Mouse (Mus musculus) embryonic fibroblast, embryonic 13.5 days (primary cell): ENCODE measurements around the gene Strn3. TPM values are rescaled to one million over a fixed set of nuclear protein-coding genes. Genes with fewer than 3 reads are reported as not detected.
"Not testable (repeated sequence)": the region's sequence is repeated elsewhere in the genome, so short reads cannot be mapped to it uniquely, and the experiment has no call there.

Experiments used
- H3K27ac ChIP-seq: 2 replicates; pipeline ENCODE4 v1.5.1; 2012; ENCODE audit warnings: low read length, control low read depth, inconsistent platforms; ENCODE audit not compliant: insufficient read depth
- H3K4me1 ChIP-seq: 2 replicates; pipeline ENCODE4 v1.6.1; 2011; ENCODE audit warnings: low read length; ENCODE audit not compliant: control insufficient read depth, insufficient read depth
- H3K4me3 ChIP-seq: 2 replicates; pipeline ENCODE4 v1.5.1; 2011; ENCODE audit warnings: mild to moderate bottlenecking, control low read depth, low read length; ENCODE audit not compliant: insufficient read depth
- CTCF ChIP-seq: IDR thresholded peaks from 2 replicates; pipeline ENCODE4 v1.5.1; 2011; ENCODE audit warnings: mild to moderate bottlenecking, control low read depth, low read length, moderate library complexity, borderline replicate concordance; ENCODE audit not compliant: insufficient read depth
- POLR2A ChIP-seq: IDR thresholded peaks from 2 replicates; pipeline ENCODE4 v1.6.1; 2011; ENCODE audit warnings: low read depth, mild to moderate bottlenecking, control low read depth, low read length, moderate library complexity
- polyA plus RNA-seq: library from polyadenylated mRNA; stranded (reverse); fragments of >200 nt; gene quantifications from 2 replicates; pipeline ENCODE4 v1.2.4, GENCODE M21; 2011; ENCODE audit warnings: low read depth; ENCODE audit not compliant: missing spikeins, insufficient read length

Strn3 gene
- polyA plus RNA-seq, 1 experiment, result 129 TPM

DNA sequence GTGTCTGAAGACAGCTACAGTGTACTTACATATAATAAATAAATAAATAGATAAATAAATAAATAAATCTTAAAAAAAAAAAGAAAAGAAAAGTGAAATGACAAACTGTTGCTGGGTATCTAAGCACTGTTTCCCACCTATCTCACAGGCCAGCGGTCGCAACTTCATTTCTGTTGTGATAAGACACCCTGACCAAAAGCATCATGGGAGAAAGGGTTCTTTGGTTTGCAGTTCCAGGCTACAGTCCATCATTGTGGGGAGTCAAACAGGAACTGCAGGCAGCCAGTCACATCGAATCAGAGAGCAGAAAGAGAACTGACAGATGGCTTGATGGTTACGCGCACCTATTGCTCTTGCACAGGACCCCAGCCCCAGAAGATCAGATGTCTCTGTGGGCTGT lies 102.4 kb downstream of the Strn3 start:
- no peak overlapping the region for H3K27ac ChIP-seq
- H3K4me3 ChIP-seq, result no peak overlapping the region
- no peaks in the 10 kb centered on the region for H3K4me1 ChIP-seq
- TF ChIP-seq POLR2A (no peak), CTCF (no peak)

DNA sequence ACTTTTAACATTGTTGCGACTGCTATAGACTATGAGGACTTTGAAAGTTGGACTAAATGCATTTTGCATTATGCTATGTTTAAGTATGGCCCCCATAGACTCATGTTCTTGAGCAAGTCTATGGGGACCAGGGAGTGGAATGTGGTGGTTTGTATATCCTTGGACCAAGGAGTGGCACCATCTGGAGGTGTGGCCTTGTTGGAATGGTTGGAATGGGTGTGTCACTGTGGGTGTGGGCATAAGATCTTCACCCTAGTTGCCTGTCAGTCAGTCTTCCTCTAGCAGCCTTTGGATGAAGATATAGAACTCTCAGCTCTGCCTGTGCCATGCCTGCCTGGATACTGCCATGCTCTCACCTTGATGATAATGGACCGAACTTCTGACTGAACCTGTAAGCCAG lies 113.9 kb downstream of the Strn3 start:
- not testable (repeated sequence) for H3K4me1 ChIP-seq

DNA sequence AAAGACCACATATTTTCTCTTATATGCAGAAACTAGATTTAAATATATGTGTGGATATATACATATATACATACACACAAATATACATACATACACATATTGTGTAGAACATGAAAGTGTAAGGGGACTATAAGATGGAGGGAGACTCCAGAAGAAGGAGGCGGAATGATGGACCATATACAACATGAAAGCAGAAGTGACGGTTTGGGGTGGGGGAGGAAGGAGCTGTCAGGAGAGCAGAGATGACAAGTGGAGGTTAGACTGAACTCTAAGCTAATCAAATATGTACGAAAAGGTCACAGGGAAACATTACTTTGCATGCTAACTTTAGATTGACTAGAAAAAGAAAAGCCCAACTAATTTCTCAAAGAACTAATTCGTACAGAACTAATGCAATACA lies 119.0 kb downstream of the Strn3 start:
- TF ChIP-seq POLR2A (no peak), CTCF (no peak)
- no peaks in the 10 kb centered on the region for H3K4me1 ChIP-seq
- no peak overlapping the region for H3K27ac ChIP-seq
- H3K4me3 ChIP-seq, result no peak overlapping the region

More for the DNA sequence above, 113.9 kb downstream of the Strn3 start:
- H3K27ac ChIP-seq, H3K4me3 ChIP-seq: not testable (repeated sequence)

DNA sequence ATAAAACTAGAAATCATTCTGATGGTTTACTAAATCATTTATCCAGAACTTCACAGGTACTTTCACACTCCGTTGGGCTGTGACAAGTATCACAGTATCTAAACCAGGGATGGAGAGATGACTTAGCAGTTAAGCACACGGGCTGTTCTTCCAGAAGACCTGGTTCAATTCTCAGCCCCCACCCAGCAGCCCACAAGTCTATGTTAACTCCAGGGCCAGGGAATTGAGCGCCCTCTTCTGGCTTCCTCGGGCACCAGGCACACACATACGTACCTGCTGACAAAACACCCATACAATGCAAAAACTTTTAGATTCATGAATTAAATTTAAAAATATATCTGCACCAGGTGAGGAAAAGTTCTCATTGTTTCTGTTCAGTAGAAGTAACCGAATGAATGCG lies 121.8 kb downstream of the Strn3 start:
- Histone ChIP-seq H3K27ac (no peak overlapping the region), H3K4me3 (no peak overlapping the region), H3K4me1 (no peaks in the 10 kb centered on the region)
- TF ChIP-seq CTCF (no peak), POLR2A (no peak)

DNA sequence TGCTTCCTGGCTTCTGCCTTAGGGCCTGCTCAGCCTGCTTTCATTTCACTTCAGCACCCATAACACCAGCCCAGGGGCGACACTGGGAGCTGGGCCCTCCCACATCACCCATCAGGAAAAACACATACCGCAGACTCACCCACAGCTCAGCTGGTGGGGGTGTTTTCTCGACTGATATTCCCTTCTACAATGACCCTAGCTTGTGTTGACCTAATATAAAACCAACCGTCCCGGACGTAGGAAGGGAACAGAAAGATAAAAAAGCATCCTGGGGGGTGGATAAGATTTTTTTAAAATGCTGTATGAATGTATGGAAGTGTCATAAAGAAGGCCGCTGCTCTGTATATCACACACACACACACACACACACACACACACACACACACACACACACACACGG lies 122.2 kb downstream of the Strn3 start:
- H3K4me1 ChIP-seq, result no peaks in the 10 kb centered on the region
- H3K4me3 ChIP-seq, result no peak overlapping the region
- TF ChIP-seq CTCF, result no peak
- TF ChIP-seq POLR2A, result no peak
- no peak overlapping the region for H3K27ac ChIP-seq

DNA sequence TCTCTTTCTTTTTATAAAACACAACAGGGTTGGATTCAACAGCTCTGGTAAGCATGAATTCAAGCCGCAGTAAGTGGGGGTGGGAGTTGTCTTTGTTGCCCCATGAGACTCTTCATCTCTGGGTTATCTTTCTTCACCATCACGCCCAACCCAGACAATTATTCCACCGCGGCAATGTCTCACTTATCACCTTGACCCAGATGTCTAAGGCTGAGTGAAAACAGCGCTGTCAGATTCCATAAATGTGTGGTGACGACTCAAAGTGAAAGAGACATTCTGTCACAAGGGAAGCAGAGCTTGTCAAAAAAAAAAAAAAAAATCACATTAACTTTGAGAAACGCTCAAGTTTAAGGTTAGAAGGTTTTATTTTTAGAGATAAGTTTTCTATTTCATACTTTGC lies 124.5 kb downstream of the Strn3 start:
- TF ChIP-seq POLR2A (no peak), CTCF (no peak)
- no peak overlapping the region for H3K27ac ChIP-seq
- no peaks in the 10 kb centered on the region for H3K4me1 ChIP-seq
- no peak overlapping the region for H3K4me3 ChIP-seq

DNA sequence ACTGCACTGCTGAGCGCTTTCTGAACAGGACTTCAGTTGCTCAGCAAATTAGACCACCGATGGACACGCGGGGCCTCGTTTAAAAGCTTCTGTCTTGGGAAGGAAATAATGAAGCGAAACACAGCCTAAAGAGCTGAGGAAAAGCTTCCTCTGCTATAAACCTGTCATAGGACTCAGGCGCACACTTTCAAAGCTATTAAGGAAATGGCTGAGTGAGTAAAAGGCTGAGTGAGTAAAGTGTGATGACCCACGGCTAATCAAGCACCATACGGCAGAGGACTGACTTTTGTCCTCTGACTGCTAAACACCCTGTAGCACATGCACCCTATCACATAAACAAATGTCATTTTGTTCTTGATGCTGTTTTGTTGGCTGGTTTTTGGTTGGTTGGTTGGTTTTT lies 130.3 kb downstream of the Strn3 start:
- H3K4me3 ChIP-seq, result no peak overlapping the region
- no peak overlapping the region for H3K27ac ChIP-seq
- no peaks in the 10 kb centered on the region for H3K4me1 ChIP-seq
- TF ChIP-seq POLR2A (no peak), CTCF (no peak)

Other genes starting within 250 kb of the Strn3 start
- gene Coch, start 98.6 kb downstream of the Strn3 start, polyA plus RNA-seq, result 3.8 and 14.8 TPM in 2 replicates
- gene Ap4s1, start 864 bp downstream of the Strn3 start, polyA plus RNA-seq, result 11.5 and 16.5 TPM in 2 replicates
- 92.4 and 93.5 TPM in 2 replicates for gene Hectd1, start 137.6 kb upstream of the Strn3 start, polyA plus RNA-seq